Mouse (Mus musculus) MEL (cell line): ENCODE measurements around the gene Acap1. TPM values are rescaled to one million over a fixed set of nuclear protein-coding genes. Genes with fewer than 3 reads are reported as not detected.

Experiments used
- DNase-seq: peaks from one replicate; pipeline ENCODE4 v3.0.0; 2011; ENCODE audit warnings: low read depth, low spot score
- H3K27ac ChIP-seq: 2 replicates; pipeline ENCODE4 v1.5.1; 2012; ENCODE audit warnings: low read depth, mild to moderate bottlenecking, control low read depth, low read length, moderate library complexity; ENCODE audit not compliant: control insufficient read depth
- H3K27me3 ChIP-seq, 2 experiments: fragments of 150-350 bp in 1 of 2; sonication (generic) in 1 of 2; 2 replicates each; pipeline ENCODE4 v1.6.1; 2012; ENCODE audit warnings: low read length in 2 of 2, mild to moderate bottlenecking in 2 of 2, improper control_type of control experiment in 1 of 2, moderate library complexity in 1 of 2; ENCODE audit not compliant: insufficient read depth in 2 of 2, control insufficient read depth in 1 of 2
- H3K36me3 ChIP-seq, 2 experiments: 2 replicates each; pipeline ENCODE4 v1.6.1; 2012 to 2014; ENCODE audit warnings: low read length in 2 of 2, improper control_type of control experiment in 1 of 2, inconsistent platforms in 1 of 2, mild to moderate bottlenecking in 1 of 2; ENCODE audit not compliant: insufficient read depth in 2 of 2, control insufficient read depth in 1 of 2
- H3K4me1 ChIP-seq, 2 experiments: fragments of 150-350 bp in 1 of 2; sonication (generic) in 1 of 2; 2 replicates each; pipeline ENCODE4 v1.6.1; 2012; ENCODE audit warnings: low read length in 2 of 2, improper control_type of control experiment in 1 of 2, mild to moderate bottlenecking in 1 of 2; ENCODE audit not compliant: insufficient read depth in 2 of 2, control insufficient read depth in 1 of 2
- H3K4me3 ChIP-seq, 2 experiments: fragments of 150-350 bp in 1 of 2; sonication (generic) in 1 of 2; 2 replicates each; pipeline ENCODE4 v1.5.1; 2012; ENCODE audit warnings: low read depth in 2 of 2, low read length in 2 of 2, mild to moderate bottlenecking in 2 of 2, moderate library complexity in 2 of 2, control low read depth in 1 of 2, improper control_type of control experiment in 1 of 2; ENCODE audit not compliant: control insufficient read depth in 1 of 2, insufficient read depth in 1 of 2
- H3K79me2 ChIP-seq: 2 replicates; pipeline ENCODE4 v1.6.1; 2012; ENCODE audit warnings: mild to moderate bottlenecking, low read length, moderate library complexity; ENCODE audit not compliant: control insufficient read depth, poor library complexity, insufficient read depth
- H3K9ac ChIP-seq: 2 replicates; pipeline ENCODE4 v1.6.1; 2012; ENCODE audit warnings: low read depth, mild to moderate bottlenecking, control low read depth, low read length, moderate library complexity; ENCODE audit not compliant: control insufficient read depth, poor library complexity, severe bottlenecking
- H3K9me3 ChIP-seq: fragments of 150-350 bp; sonication (generic); replicated peaks from 2 replicates; pipeline ENCODE4 v1.6.1; 2012; ENCODE audit warnings: mild to moderate bottlenecking, low read length, improper control_type of control experiment, moderate library complexity; ENCODE audit not compliant: insufficient read depth
- BHLHE40 ChIP-seq: IDR thresholded peaks from 2 replicates; pipeline ENCODE4 v1.6.1; 2012; ENCODE audit warnings: low read depth, mild to moderate bottlenecking, inconsistent platforms, low read length, improper control_type of control experiment, borderline replicate concordance
- CHD1 ChIP-seq: IDR thresholded peaks from 2 replicates; pipeline ENCODE4 v1.6.1; 2012; ENCODE audit warnings: low read depth, mild to moderate bottlenecking, inconsistent platforms, low read length, improper control_type of control experiment
- CHD2 ChIP-seq: IDR thresholded peaks from 2 replicates; pipeline ENCODE4 v1.6.1; 2011; ENCODE audit warnings: low read length, improper control_type of control experiment
- CTCF ChIP-seq, 3 experiments: IDR thresholded peaks in 2 of 3; conservative IDR thresholded peaks in 1 of 3; 2 replicates each; pipeline ENCODE4 v1.5.1; 2011 to 2012; ENCODE audit warnings: low read length in 3 of 3, low read depth in 2 of 3, mild to moderate bottlenecking in 2 of 3, improper control_type of control experiment in 1 of 3, inconsistent platforms in 1 of 3, mixed read lengths in 1 of 3, moderate library complexity in 1 of 3; ENCODE audit not compliant: control insufficient read depth in 1 of 3, insufficient read depth in 1 of 3, poor library complexity in 1 of 3, severe bottlenecking in 1 of 3
- ELF1 ChIP-seq: IDR thresholded peaks from 2 replicates; pipeline ENCODE4 v1.6.1; 2014; ENCODE audit warnings: low read depth, mild to moderate bottlenecking, inconsistent platforms, low read length, improper control_type of control experiment, moderate library complexity
- EP300 ChIP-seq, 2 experiments: IDR thresholded peaks; 2 replicates each; pipeline ENCODE4 v1.6.1; 2011; ENCODE audit warnings: improper control_type of control experiment in 2 of 2, low read length in 2 of 2, low read depth in 1 of 2, mild to moderate bottlenecking in 1 of 2
- GABPA ChIP-seq: IDR thresholded peaks from 2 replicates; pipeline ENCODE4 v1.6.1; 2012; ENCODE audit warnings: low read depth, mild to moderate bottlenecking, inconsistent platforms, low read length, improper control_type of control experiment, moderate library complexity
- GATA1 ChIP-seq: IDR thresholded peaks from 2 replicates; pipeline ENCODE4 v1.6.1; 2011; ENCODE audit warnings: low read depth, low read length, improper control_type of control experiment
- KAT2A ChIP-seq: conservative IDR thresholded peaks from 2 replicates; pipeline ENCODE4 v1.6.1; 2012; ENCODE audit warnings: low read depth, low read length, improper control_type of control experiment, inconsistent platforms
- MAX ChIP-seq: IDR thresholded peaks from 2 replicates; pipeline ENCODE4 v1.6.1; 2011; ENCODE audit warnings: low read length, improper control_type of control experiment
- MEF2A ChIP-seq: IDR thresholded peaks from 2 replicates; pipeline ENCODE4 v1.6.1; 2014; ENCODE audit warnings: low read depth, mild to moderate bottlenecking, inconsistent platforms, low read length, improper control_type of control experiment; ENCODE audit not compliant: poor library complexity, insufficient replicate concordance, severe bottlenecking; ENCODE audit errors: extremely low read depth
- MYB ChIP-seq: IDR thresholded peaks from 2 replicates; pipeline ENCODE4 v1.6.1; 2011; ENCODE audit warnings: mild to moderate bottlenecking, low read depth, low read length, improper control_type of control experiment
- MYC ChIP-seq: IDR thresholded peaks from 2 replicates; pipeline ENCODE4 v1.6.1; 2011; ENCODE audit warnings: low read depth, mild to moderate bottlenecking, low read length, improper control_type of control experiment, moderate library complexity
- NRF1 ChIP-seq: IDR thresholded peaks from 2 replicates; pipeline ENCODE4 v1.6.1; 2014; ENCODE audit warnings: low read depth, mild to moderate bottlenecking, inconsistent platforms, low read length, improper control_type of control experiment, moderate library complexity; ENCODE audit not compliant: poor library complexity, insufficient read depth, severe bottlenecking
- POLR2A ChIP-seq, 2 experiments: IDR thresholded peaks; 2 replicates each; pipeline ENCODE4 v1.6.1; 2011 to 2012; ENCODE audit warnings: low read length in 2 of 2, mild to moderate bottlenecking in 2 of 2, control low read depth in 1 of 2, improper control_type of control experiment in 1 of 2, low read depth in 1 of 2, moderate library complexity in 1 of 2; ENCODE audit not compliant: control insufficient read depth in 1 of 2, insufficient read depth in 1 of 2, poor library complexity in 1 of 2
- POLR2AphosphoS2 ChIP-seq: IDR thresholded peaks from 2 replicates; pipeline ENCODE4 v1.6.1; 2011; ENCODE audit warnings: low read length, improper control_type of control experiment
- POLR2AphosphoS5 ChIP-seq: IDR thresholded peaks from 2 replicates; pipeline ENCODE4 v1.6.1; 2012; ENCODE audit warnings: low read depth, borderline replicate concordance, mild to moderate bottlenecking, inconsistent platforms, low read length, moderate library complexity, mixed read lengths
- RAD21 ChIP-seq: IDR thresholded peaks from 2 replicates; pipeline ENCODE4 v1.6.1; 2011; ENCODE audit warnings: mild to moderate bottlenecking, low read depth, low read length, improper control_type of control experiment
- RCOR1 ChIP-seq: IDR thresholded peaks from 2 replicates; pipeline ENCODE4 v1.6.1; 2012; ENCODE audit warnings: low read depth, mild to moderate bottlenecking, inconsistent platforms, low read length, improper control_type of control experiment
- SMC3 ChIP-seq: IDR thresholded peaks from 2 replicates; pipeline ENCODE4 v1.6.1; 2011; ENCODE audit warnings: low read depth, low read length, improper control_type of control experiment
- USF1 ChIP-seq: IDR thresholded peaks from 2 replicates; pipeline ENCODE4 v1.6.1; 2014; ENCODE audit warnings: low read depth, mild to moderate bottlenecking, inconsistent platforms, low read length, improper control_type of control experiment, moderate library complexity
- ZC3H11A ChIP-seq: IDR thresholded peaks from 2 replicates; pipeline ENCODE4 v1.6.1; 2012; ENCODE audit warnings: low read depth, mild to moderate bottlenecking, inconsistent platforms, low read length, improper control_type of control experiment
- ZMIZ1 ChIP-seq: IDR thresholded peaks from 2 replicates; pipeline ENCODE4 v1.6.1; 2012; ENCODE audit warnings: low read depth, mild to moderate bottlenecking, inconsistent platforms, low read length, improper control_type of control experiment, moderate library complexity
- ZNF384 ChIP-seq: IDR thresholded peaks from 2 replicates; pipeline ENCODE4 v1.6.1; 2012; ENCODE audit warnings: low read depth, mild to moderate bottlenecking, inconsistent platforms, low read length, improper control_type of control experiment
- polyA plus RNA-seq, 2 experiments: library from polyadenylated mRNA; stranded (reverse) in 1 of 2; unstranded in 1 of 2; fragments of >175 nt in 1 of 2; fragments of >200 nt in 1 of 2; gene quantifications; 2 replicates each; pipeline versions ENCODE4 v1.2.1 to v1.2.4; 2012; ENCODE audit warnings: low replicate concordance in 2 of 2, low read depth in 1 of 2; ENCODE audit not compliant: insufficient read length in 2 of 2, insufficient read depth in 1 of 2, missing spikeins in 1 of 2
- total RNA-seq: library from RNA; depleted of rRNA; stranded (reverse); fragments of 300-350 nt; gene quantifications from 2 replicates; pipeline ENCODE4 v1.2.3, GENCODE M21; 2012

The Acap1 gene
- total and polyA plus RNA-seq, 3 experiments: 20.7 to 42.2 TPM; not detected in 1

- no peaks in the 10 kb centered on the region for H3K9me3 ChIP-seq
- peak; percentile 86 for DNase-seq
- no peaks in the 10 kb centered on the region for H3K79me2 ChIP-seq
- H3K4me3 ChIP-seq: no peak overlapping the region
- peaks cover 0 to 28% of the 10 kb centered on the region in 2 experiments; a peak in 2 of 4 replicates for H3K36me3 ChIP-seq
- peak overlapping the region; percentile 25; the same call in 1 of the 2 replicates for H3K27ac ChIP-seq
- TF ChIP-seq GATA1: 0 out of 2 replicates have a peak, but pooled peaks have one; percentile 3
- peak; percentile 56 for TF ChIP-seq USF1
- peak; percentile 68 for TF ChIP-seq RAD21
- no peak for TF ChIP-seq GABPA
- no peak for TF ChIP-seq MYC
- TF ChIP-seq CHD2: no peak
- TF ChIP-seq CTCF (IDR thresholded peaks at IDR 0.05 in 2 of 3, conservative IDR thresholded peaks at IDR 0.05 in 1 of 3; ENCODE audit: control insufficient read depth in 1 of 3, insufficient read depth in 1 of 3, low read depth in 2 of 3, low read length in 3 of 3, poor library complexity in 1 of 3, severe bottlenecking in 1 of 3): peak; percentile 83 to 95 (median 88)
- TF ChIP-seq BHLHE40: no peak
- peak; percentile 72 for TF ChIP-seq SMC3
- no peak for TF ChIP-seq MYB
- TF ChIP-seq ZC3H11A: peak; percentile 48
- TF ChIP-seq MAX: peak; percentile 9; the same call in 1 of the 2 replicates
- no peak for TF ChIP-seq MEF2A
- TF ChIP-seq POLR2AphosphoS2: no peak
- TF ChIP-seq ZMIZ1: no peak
- no peaks in the 10 kb centered on the region for H3K27me3 ChIP-seq
- no peak overlapping the region for H3K9ac ChIP-seq
- peaks cover 14 to 46% of the 10 kb centered on the region in 2 experiments for H3K4me1 ChIP-seq
Observed at GRCm38 (mm10) chr11:69883066-69883465, 12.3 kb downstream of the Acap1 start.

- TF ChIP-seq EP300 (IDR thresholded peaks at IDR 0.05; ENCODE audit: low read depth in 1 of 2, low read length in 2 of 2) (no peak), USF1 (no peak), KAT2A (no peak), ZC3H11A (no peak), GABPA (no peak), POLR2A (IDR thresholded peaks at IDR 0.05; ENCODE audit: control insufficient read depth in 1 of 2, insufficient read depth in 1 of 2, low read depth in 1 of 2, low read length in 2 of 2, poor library complexity in 1 of 2) (no peak), ELF1 (no peak), MYC (no peak), RCOR1 (no peak), POLR2AphosphoS5 (no peak), ZNF384 (no peak), NRF1 (no peak), CHD1 (no peak)
- Histone ChIP-seq H3K27ac (no peak overlapping the region), H3K9me3 (no peaks in the 10 kb centered on the region), H3K79me2 (no peaks in the 10 kb centered on the region), H3K36me3 (peaks cover 0 to 35% of the 10 kb centered on the region in 2 experiments; a peak in 2 of 4 replicates), H3K27me3 (no peaks in the 10 kb centered on the region), H3K4me3 (no peak overlapping the region), H3K4me1 (peaks cover 14 to 55% of the 10 kb centered on the region in 2 experiments), H3K9ac (no peak overlapping the region)
- no peak for DNase-seq
Observed at GRCm38 (mm10) chr11:69881787-69882670, 13.3 kb downstream of the Acap1 start.
